Mouse (Mus musculus) frontal cortex, adult (tissue): ENCODE measurements around the gene Tbxas1.

Experiments
- ATAC-seq: cut with Nextera tagmentation; 2 replicates; pipeline ENCODE4 v1.9.2; 2017; ENCODE audit warnings: mild to moderate bottlenecking, moderate library complexity, mixed read lengths; ENCODE audit not compliant: low TSS enrichment

Gene Tbxas1

DNA sequence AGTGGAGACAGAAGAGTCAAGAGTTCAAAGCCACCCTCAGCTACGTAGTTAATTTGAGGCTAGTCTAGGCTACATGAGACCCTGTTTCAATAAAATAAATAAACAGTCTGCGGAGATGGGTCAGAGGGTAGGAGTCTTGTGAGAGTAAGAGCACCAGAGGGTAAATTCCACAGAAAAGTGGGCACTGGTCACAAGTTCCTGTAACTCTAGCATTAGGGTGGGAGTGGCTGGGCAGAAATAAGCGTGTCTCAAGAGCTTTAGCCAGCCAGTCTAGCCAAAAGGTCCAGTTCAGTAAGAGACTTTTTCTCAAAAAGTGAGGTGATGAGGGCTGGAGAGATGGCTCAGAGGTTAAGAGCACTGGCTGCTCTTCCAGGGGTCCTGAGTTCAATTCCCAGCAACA is 18.4 kb downstream of the Tbxas1 start:
- no peak for ATAC-seq

DNA sequence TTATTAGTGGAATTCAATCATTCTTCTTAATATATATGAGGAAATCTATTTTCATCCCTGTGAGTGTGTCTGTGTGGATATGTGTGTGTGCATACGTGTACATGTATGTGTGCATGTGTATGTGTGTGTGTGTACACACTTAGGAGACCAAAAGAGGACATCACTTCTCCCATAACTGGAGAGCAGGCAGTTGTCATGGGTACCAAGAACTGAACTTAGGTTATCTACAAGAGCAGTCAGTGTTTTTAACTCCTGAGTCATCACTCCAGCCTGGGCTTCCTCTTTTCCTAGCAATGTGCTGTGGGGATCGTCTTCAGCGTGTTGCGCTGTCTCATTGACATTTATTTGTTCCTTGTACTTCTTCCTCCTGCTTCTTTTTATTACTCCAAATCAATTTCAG is 24.9 kb downstream of the Tbxas1 start:
- no peak for ATAC-seq

DNA sequence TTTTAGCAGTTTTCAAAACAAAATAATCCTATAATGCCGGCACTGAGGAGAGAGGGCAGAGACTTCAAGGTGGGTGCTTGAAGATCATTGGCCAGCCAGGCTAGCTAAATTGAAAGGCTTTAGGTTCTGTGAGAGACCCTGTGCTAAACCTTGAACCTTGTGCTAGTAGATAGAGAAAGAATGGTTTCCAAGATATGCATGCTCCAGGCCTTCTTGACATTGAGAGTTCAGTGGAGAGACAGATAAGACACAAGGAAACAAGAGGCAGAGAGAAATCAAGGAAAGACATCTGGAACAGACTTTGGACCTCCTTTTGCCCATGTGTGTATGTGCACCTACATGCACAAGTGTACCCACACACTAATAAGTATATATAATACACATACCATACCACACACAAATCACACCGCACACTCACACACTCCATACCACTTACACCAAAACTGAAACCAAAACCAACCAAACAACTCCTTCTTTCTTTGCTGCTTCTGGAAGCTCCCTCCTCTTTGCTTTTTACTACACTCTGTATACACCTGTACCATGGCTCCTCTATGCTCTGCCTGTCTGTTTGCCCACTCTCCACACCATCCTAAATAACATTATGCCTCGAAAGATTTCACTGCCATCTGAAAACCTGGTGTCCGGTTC is 25.4 kb downstream of the Tbxas1 start:
- no peak for ATAC-seq

GRCm38 (mm10) chr6:38901152-38901551 is 25.9 kb downstream of the Tbxas1 start:
- ATAC-seq: no peak

- ATAC-seq: no peak
Measured at GRCm38 (mm10) chr6:38901636-38902035, 26.4 kb downstream of the Tbxas1 start.

DNA sequence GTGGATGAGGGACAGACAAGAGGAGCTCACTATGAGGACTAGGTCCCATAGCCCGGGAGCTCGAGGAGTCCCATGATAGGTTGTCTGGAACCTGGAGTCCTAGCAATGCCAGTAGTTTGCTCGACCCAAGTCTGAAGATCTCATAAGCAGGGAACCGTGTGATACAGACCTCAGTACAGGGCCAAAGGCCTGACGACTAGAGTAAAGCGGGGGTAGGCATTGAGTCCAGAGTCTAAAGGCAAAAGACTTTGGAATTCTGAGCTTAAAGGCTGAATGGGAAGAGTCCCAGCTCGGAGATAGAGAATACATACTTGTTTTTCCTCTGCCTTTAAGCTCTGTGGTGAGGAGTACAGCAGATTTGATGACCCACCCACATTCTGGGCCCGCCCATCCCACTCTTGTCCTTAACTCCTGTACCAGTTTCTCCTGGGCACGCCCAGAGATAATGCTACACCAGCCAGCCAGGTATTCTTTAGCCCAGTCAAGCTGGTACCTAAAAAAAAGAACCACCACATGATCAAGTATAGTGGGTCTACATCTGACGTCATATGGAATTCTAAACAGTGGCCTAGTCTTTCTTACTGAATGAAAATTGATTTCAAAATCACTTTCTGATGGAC is 27.7 kb downstream of the Tbxas1 start:
- no peak for ATAC-seq

GRCm38 (mm10) chr6:38906005-38906404 is 30.8 kb downstream of the Tbxas1 start:
- no peak for ATAC-seq

- ATAC-seq: no peak
Measured at GRCm38 (mm10) chr6:38908401-38908800, 33.2 kb downstream of the Tbxas1 start.

DNA sequence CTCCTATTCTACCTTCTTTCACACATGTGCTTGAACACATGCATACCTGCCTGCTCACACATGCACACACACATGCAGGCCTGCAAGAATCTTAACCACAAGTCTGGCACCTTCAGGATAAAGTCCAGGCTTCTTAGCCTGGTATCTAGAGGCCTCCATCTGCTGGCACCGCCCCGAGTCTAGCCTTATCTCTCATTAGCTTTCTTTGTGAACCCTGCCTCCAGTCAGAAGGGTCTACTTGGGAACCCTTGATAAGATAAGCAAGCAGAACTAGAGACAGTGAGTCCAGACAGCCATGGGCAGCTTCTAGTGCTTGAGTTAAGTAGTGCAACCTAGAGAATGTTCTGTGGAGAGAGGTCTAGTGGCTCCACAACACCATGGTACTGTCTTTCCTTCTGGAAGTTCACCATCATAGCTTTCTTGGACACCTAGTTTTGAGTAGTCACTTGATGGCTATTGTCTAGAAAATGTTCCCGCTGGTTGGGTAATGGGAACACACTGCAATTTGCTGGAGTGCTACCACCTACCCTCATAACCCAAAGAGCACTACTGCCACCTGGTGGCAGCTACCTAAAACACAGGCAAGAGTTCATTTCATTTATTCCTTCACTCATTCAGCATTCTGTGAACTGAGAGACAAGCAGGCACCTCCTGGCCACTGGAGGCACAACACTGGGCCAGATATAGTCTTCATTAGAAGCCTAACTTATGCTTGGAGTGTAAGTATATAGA is 35.8 kb downstream of the Tbxas1 start:
- ATAC-seq: peak; percentile 15; the same call in 1 of the 2 replicates

- ATAC-seq: no peak
Measured at GRCm38 (mm10) chr6:38912121-38912660, 37.0 kb downstream of the Tbxas1 start.

DNA sequence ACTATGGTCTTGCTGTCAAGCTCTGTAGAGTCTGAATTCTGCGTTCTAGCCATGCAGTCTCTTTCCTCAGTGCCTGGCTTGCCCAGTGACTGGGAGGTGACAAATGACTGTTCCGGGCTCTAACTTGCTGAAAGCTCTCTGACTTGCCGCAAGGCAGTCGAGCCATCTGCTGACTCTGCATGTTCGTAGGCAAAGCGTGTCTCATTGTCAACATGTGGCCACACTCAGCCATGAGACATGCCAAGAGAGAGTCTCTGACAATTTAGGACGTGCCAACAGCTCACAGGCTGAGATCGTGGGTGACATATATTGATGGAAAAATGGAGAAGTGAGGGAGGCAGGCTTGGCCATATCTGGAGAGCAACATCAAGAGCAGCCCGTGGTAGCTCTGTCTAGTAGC is 37.6 kb downstream of the Tbxas1 start:
- ATAC-seq: peak; percentile 12; the same call in 1 of the 2 replicates

DNA sequence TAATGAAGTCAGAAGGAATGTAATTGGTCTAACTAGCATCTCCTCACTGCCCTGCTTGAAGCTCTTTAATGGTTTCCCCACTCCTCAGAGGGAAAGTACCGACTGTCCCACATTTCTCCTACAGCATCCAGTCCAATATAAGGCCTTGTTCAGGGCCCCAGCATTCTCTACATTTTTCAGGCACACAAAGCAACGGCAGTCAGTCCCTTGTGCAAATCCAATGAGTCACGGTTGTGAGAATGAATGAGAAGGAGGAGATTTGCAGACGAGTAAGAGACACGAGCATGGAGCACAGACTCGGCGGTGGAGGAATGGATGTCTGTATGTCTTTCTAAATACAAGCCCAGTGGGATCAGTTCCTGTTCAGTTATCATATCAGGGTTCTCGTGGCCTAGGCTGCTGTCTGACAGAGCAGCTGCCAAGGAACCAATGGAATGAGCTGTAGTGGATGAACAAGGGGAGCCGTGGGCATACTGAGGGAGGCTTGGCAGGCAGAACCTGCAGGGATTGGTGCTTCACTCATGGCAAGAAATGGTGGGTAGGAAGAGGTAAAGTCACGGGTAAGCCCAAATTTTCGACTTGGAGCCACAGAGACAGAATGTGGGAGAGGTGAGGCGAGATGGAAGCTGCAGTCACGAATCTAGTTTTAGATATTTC is 38.3 kb downstream of the Tbxas1 start:
- ATAC-seq: peak; percentile 78

GRCm38 (mm10) chr6:38914181-38914580 is 39.0 kb downstream of the Tbxas1 start:
- ATAC-seq: no peak; the same call in 1 of the 2 replicates

DNA sequence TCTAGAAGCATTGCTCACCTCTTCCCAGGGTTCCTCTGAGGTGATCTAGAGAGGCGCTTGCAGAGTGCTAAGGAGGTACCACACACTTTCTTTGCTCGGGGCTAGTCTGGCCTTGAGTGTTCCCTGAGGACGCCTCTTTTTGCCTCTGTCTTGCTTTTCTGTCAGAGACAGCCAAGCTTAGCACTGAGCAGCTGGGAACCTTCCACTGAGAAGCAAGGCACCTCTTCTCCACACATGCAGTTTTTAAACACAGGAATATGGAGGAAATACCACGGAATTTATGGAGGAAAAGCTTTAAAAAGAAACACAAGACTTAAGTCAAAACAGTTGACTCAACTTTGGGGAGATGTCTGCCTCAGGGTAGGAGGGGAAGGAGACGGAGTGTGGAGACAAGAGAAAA is 40.6 kb downstream of the Tbxas1 start:
- peak; percentile 51 for ATAC-seq

DNA sequence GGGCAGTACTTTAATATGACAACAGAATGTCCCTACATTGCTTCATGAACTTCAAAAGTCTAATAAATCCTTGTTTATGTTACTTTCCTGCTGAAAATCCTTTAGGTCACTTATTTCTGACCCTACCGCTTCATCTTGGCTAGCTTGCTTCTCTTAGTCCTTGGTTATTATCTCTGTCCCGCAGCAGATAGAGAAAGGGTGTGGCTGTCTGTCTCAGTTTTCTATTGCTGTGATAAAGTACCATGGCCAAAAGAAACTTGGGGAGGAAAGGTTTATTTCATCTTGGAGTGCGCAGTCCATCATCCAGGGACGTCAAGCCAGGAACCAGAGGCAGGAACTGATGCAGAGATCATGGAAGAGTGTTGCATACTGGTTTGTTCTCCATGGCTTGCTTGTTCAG is 41.4 kb downstream of the Tbxas1 start:
- ATAC-seq: no peak

DNA sequence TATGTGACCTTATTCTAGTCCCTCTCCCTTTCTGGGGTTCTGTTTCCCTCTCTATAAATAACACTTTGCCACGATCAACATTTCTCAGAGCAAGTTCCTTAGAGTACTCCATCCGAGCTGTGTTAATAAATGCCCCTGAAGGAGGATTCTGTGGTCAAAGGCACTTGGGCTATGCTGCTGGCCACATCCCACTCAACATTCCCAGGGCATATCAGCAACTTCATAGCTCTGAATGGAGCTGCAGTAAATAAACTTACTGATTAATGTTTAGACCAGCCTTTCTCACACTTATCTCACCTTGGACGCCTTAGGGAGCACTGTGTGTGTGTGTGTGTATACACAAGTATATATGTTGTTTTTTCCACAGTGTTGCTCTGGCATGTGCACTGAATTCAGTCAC is 42.2 kb downstream of the Tbxas1 start:
- ATAC-seq: no peak

DNA sequence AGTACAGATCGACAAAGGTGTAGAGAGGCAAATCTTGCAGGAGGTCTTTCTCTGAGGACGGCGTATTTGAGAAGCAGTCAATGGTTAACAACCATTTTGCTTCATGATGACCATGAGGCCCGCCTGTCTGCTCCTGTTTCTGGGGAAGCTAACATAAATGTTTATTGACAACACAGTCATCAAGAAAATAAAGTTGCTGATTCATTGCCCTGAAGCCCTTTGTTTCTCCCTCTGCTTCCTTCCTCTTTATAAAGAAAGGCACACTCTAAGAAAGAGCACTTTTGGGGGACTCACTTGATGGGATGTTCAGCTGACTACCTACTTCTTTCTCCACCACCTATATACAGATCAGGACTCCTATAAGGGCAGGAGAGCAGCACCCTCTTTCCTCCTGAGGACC is 43.5 kb downstream of the Tbxas1 start:
- ATAC-seq: no peak

- no peak for ATAC-seq
Measured at GRCm38 (mm10) chr6:38919135-38919740, 44.0 kb downstream of the Tbxas1 start.

GRCm38 (mm10) chr6:38920141-38920540 is 44.9 kb downstream of the Tbxas1 start:
- ATAC-seq: no peak

GRCm38 (mm10) chr6:38921095-38921809 is 46.0 kb downstream of the Tbxas1 start:
- no peak for ATAC-seq

- no peak for ATAC-seq
Measured at GRCm38 (mm10) chr6:38921810-38922116, 46.6 kb downstream of the Tbxas1 start.
